Mouse (Mus musculus) myocyte (in vitro differentiated cells): ENCODE measurements around the gene Usp27x. TPM values are rescaled to one million over a fixed set of nuclear protein-coding genes. Genes with fewer than 3 reads are reported as not detected.
A peak's percentile ranks its signal among the peaks of the same experiment; 100 is the strongest.

Source experiments
- H3K27me3 ChIP-seq: one replicate; pipeline ENCODE4 v1.6.1; 2011; ENCODE audit not compliant: control insufficient read depth, insufficient read depth, insufficient read length
- H3K36me3 ChIP-seq: one replicate; pipeline ENCODE4 v1.6.1; 2011; ENCODE audit not compliant: control insufficient read depth, insufficient read depth
- H3K4me2 ChIP-seq: one replicate; pipeline ENCODE4 v1.6.1; 2011; ENCODE audit warnings: low read depth, control low read depth
- H3K4me3 ChIP-seq: one replicate; pipeline ENCODE4 v1.5.1; 2011; ENCODE audit warnings: mild to moderate bottlenecking, control low read depth, moderate library complexity
- H3K79me2 ChIP-seq: one replicate; pipeline ENCODE4 v1.6.1; 2011; ENCODE audit not compliant: control insufficient read depth, insufficient read depth
- H3ac ChIP-seq: one replicate; pipeline ENCODE4 v1.6.1; 2011; ENCODE audit not compliant: control insufficient read depth, insufficient read length
- CEBPB ChIP-seq: IDR thresholded peaks from 2 replicates; pipeline ENCODE4 v1.6.1; 2011; ENCODE audit warnings: mild to moderate bottlenecking, moderate library complexity; ENCODE audit not compliant: poor library complexity, insufficient read depth, severe bottlenecking
- E2F4 ChIP-seq: IDR thresholded peaks from one replicate; pipeline ENCODE4 v1.6.1; 2011; ENCODE audit warnings: mild to moderate bottlenecking, control low read depth, moderate library complexity; ENCODE audit not compliant: insufficient read depth
- MAX ChIP-seq: IDR thresholded peaks from one replicate; pipeline ENCODE4 v1.6.1; 2011; ENCODE audit warnings: low read depth, mild to moderate bottlenecking, control low read depth
- MYOD1 ChIP-seq, 3 experiments: IDR thresholded peaks; one replicate each; pipeline ENCODE4 v1.6.1; 2011; ENCODE audit warnings: control low read depth in 2 of 3, low read depth in 2 of 3, mild to moderate bottlenecking in 2 of 3, moderate library complexity in 1 of 3; ENCODE audit not compliant: insufficient read length in 2 of 3, control insufficient read depth in 1 of 3
- MYOG ChIP-seq, 3 experiments: IDR thresholded peaks; one replicate each; pipeline ENCODE4 v1.6.1; 2011; ENCODE audit warnings: control low read depth in 2 of 3, low read depth in 2 of 3, mild to moderate bottlenecking in 2 of 3; ENCODE audit not compliant: insufficient read length in 2 of 3, control insufficient read depth in 1 of 3, insufficient read depth in 1 of 3
- POLR2A ChIP-seq: IDR thresholded peaks from one replicate; pipeline ENCODE4 v1.6.1; 2011; ENCODE audit warnings: low read depth, mild to moderate bottlenecking, control low read depth, moderate library complexity; ENCODE audit not compliant: insufficient read length
- POLR2AphosphoS2 ChIP-seq: IDR thresholded peaks from one replicate; pipeline ENCODE4 v1.6.1; 2011; ENCODE audit warnings: low read depth, control low read depth; ENCODE audit not compliant: insufficient read length
- REST ChIP-seq: IDR thresholded peaks from one replicate; pipeline ENCODE4 v1.6.1; 2011; ENCODE audit warnings: mild to moderate bottlenecking, control low read depth, moderate library complexity; ENCODE audit not compliant: insufficient read depth, insufficient read length
- SRF ChIP-seq: IDR thresholded peaks from one replicate; pipeline ENCODE4 v1.6.1; 2011; ENCODE audit warnings: low read depth; ENCODE audit not compliant: control insufficient read depth, insufficient read length
- TCF12 ChIP-seq: IDR thresholded peaks from one replicate; pipeline ENCODE4 v1.6.1; 2011; ENCODE audit warnings: mild to moderate bottlenecking, control low read depth; ENCODE audit not compliant: poor library complexity, insufficient read depth, severe bottlenecking
- TCF3 ChIP-seq: IDR thresholded peaks from one replicate; pipeline ENCODE4 v1.6.1; 2011; ENCODE audit warnings: low read depth, control low read depth; ENCODE audit not compliant: insufficient read length
- USF1 ChIP-seq: IDR thresholded peaks from one replicate; pipeline ENCODE4 v1.6.1; 2011; ENCODE audit warnings: low read depth, mild to moderate bottlenecking, control low read depth, moderate library complexity
- polyA plus RNA-seq: library from polyadenylated mRNA; unstranded; fragments of >200 nt; fragmentation: generic; extraction: Trizol; gene quantifications from one replicate; pipeline ENCODE4 v1.2.1, GENCODE M21; 2012; ENCODE audit warnings: missing spikeins

Usp27x gene
- 1.3 TPM for polyA plus RNA-seq

DNA sequence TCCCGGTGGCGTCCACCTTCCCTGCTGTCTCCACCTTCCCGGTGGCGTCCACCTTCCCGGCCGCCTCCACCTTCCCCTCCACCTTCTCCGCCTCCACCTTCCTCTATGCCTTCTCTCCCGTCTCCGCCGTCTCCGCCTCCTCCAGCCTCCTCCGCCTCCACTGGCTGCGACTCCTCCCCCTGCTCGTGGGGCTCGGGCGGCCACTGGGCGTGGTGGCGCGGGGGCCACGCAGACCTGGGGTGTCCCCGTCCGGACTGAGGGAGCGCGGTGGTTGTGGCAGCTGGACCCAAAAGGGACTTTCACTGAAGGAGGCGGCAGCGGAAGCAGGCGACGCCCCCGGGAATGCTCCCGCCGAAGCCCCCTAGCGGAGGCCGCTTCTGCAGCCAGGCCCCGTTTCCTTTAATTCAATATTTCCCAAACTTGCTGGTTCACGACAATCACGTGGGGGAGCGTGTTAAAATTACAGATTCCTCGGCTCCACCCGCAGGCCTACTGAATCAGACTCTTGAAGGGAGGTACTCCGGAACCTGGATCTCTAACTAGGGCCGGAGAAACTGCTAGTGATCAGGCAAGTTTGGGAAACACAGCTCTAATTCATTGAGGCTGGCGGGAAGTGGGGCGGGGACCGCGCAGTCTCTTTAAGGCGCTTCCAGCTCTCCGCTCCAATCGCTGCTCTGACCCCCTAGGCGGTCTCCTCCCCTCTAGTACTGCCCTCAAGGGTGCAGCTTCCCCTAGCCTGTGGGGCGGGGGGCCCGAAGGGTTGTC is at the start of gene Usp27x:
Gene Usp27x (minus strand): TSS at position 115 of the 765 bp plus-strand sequence.
- Histone ChIP-seq H3K4me2 (peak within 1 kb of the TSS; percentile 57), H3K36me3 (no peaks in the 10 kb centered on the region), H3K79me2 (no peaks in the 10 kb centered on the region), H3K27me3 (no peaks in the 10 kb centered on the region), H3ac (peak within 1 kb of the TSS; percentile 91), H3K4me3 (peak within 1 kb of the TSS; percentile 28)
- TF ChIP-seq MYOG (IDR thresholded peaks at IDR 0.05; ENCODE audit: control insufficient read depth in 1 of 3, insufficient read depth in 1 of 3, insufficient read length in 2 of 3, low read depth in 2 of 3), result peak in 2 of 3 experiments; percentile 4 to 32
- TF ChIP-seq POLR2A, result peak; percentile 56
- TF ChIP-seq TCF3, result no peak
- peak; percentile 73 for TF ChIP-seq USF1

DNA sequence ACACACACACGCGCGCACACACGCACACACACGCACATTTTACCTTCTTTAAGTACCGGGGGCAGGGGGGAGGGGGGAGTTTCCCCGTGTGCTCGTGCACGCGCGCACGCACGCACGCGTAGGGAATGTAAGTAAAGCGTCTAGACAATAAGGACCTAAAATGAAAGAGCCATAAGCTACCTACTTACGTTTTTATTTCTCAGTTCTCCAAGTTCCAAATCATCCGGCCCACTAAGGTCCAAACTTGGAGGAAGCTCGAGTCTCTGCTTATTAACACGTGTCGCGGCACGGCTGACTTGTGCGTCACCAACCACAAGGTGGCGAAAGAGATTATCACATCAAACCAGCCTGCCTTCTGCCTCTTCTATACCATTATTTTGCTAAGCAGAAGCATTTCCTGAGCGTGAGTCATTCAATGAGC is 47.1 kb upstream of the Usp27x start:
- peak overlapping the region; percentile 66 for H3K4me2 ChIP-seq
- H3K36me3 ChIP-seq, result no peaks in the 10 kb centered on the region
- no peaks in the 10 kb centered on the region for H3K79me2 ChIP-seq
- TF ChIP-seq SRF (no peak), E2F4 (no peak), CEBPB (no peak), TCF3 (no peak), MYOG (IDR thresholded peaks at IDR 0.05; ENCODE audit: control insufficient read depth in 1 of 3, insufficient read depth in 1 of 3, insufficient read length in 2 of 3, low read depth in 2 of 3) (no peak), REST (no peak), TCF12 (no peak), MAX (no peak), MYOD1 (IDR thresholded peaks at IDR 0.05; ENCODE audit: control insufficient read depth in 1 of 3, insufficient read length in 2 of 3, low read depth in 2 of 3) (no peak), USF1 (no peak), POLR2AphosphoS2 (no peak), POLR2A (no peak)
- H3ac ChIP-seq, result no peak overlapping the region
- no peaks in the 10 kb centered on the region for H3K27me3 ChIP-seq
- peak overlapping the region; percentile 18 for H3K4me3 ChIP-seq

DNA sequence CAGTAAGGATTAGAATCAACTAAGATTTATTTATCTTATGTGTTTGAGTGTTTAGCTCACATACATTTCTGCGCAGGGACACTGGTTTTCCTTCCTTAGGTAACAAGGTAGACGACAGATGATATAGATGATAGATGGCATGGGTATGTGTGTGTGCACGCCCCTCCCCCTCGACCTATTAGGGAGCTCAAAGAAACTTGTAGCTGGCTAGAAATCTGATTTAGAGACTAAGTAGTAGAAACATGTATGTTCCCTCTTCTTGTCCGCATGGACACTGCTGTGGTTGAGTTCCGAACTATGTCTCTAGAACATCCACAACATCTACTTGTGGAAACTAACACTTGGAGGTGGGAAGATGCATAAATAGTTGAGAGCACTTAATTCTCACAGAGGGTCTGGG is 46.5 kb upstream of the Usp27x start:
- TF ChIP-seq TCF12 (no peak), POLR2A (no peak), SRF (no peak), MYOG (IDR thresholded peaks at IDR 0.05; ENCODE audit: control insufficient read depth in 1 of 3, insufficient read depth in 1 of 3, insufficient read length in 2 of 3, low read depth in 2 of 3) (no peak), E2F4 (no peak), MYOD1 (IDR thresholded peaks at IDR 0.05; ENCODE audit: control insufficient read depth in 1 of 3, insufficient read length in 2 of 3, low read depth in 2 of 3) (no peak), TCF3 (no peak), REST (no peak)
- no peaks in the 10 kb centered on the region for H3K27me3 ChIP-seq
- peak overlapping the region; percentile 66 for H3K4me2 ChIP-seq

DNA sequence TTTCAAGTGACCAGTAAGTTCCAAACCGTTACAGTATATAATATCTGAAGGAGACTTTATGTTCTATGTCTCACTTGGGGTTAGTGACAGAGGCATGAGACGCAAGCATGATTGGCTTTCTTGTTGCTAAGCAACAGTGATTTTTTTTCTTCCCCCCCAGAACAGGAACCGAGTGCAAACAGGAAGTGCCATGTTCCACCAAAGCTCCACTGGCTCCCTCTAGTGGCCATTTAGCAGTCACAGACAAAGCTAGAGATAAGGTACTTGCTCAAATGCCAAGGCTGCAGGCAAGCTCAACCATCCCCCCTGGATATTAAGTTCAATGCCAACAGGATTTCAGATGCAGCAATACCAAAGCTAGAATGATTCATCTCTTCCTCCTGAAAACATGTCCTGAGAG is 45.4 kb upstream of the Usp27x start:
- no peak for TF ChIP-seq E2F4
- TF ChIP-seq MAX, result no peak
- no peak for TF ChIP-seq POLR2A
- TF ChIP-seq USF1, result no peak
- TF ChIP-seq TCF12, result no peak
- TF ChIP-seq POLR2AphosphoS2, result no peak
- TF ChIP-seq TCF3, result no peak
- TF ChIP-seq CEBPB, result no peak
- TF ChIP-seq SRF, result no peak
- TF ChIP-seq REST, result no peak
- Histone ChIP-seq H3K79me2 (no peaks in the 10 kb centered on the region), H3K27me3 (no peaks in the 10 kb centered on the region), H3K4me2 (peak overlapping the region; percentile 57), H3K4me3 (no peak overlapping the region), H3K36me3 (no peaks in the 10 kb centered on the region), H3ac (no peak overlapping the region)

More for the DNA sequence above, 46.5 kb upstream of the Usp27x start:
- Histone ChIP-seq H3K79me2 (no peaks in the 10 kb centered on the region), H3K36me3 (no peaks in the 10 kb centered on the region), H3K4me3 (peak overlapping the region; percentile 18), H3ac (no peak overlapping the region)

GRCm38 (mm10) chrX:7416178-7416871 is 40.7 kb upstream of the Usp27x start:
- Histone ChIP-seq H3K79me2 (no peaks in the 10 kb centered on the region), H3K27me3 (no peaks in the 10 kb centered on the region), H3K4me2 (no peak overlapping the region)

More at GRCm38 (mm10) chrX:7416178-7416871, 40.7 kb upstream of the Usp27x start:
- TF ChIP-seq POLR2AphosphoS2 (no peak), CEBPB (no peak), TCF12 (no peak), MAX (no peak), REST (no peak), MYOG (IDR thresholded peaks at IDR 0.05; ENCODE audit: control insufficient read depth in 1 of 3, insufficient read depth in 1 of 3, insufficient read length in 2 of 3, low read depth in 2 of 3) (no peak), MYOD1 (IDR thresholded peaks at IDR 0.05; ENCODE audit: control insufficient read depth in 1 of 3, insufficient read length in 2 of 3, low read depth in 2 of 3) (no peak), TCF3 (no peak), SRF (no peak), E2F4 (no peak)
- no peak overlapping the region for H3ac ChIP-seq
- no peaks in the 10 kb centered on the region for H3K36me3 ChIP-seq
- H3K4me3 ChIP-seq, result no peak overlapping the region
